Mouse (Mus musculus) cerebellum, postnatal 4 days (tissue): ENCODE measurements around the gene 9130204L05Rik.

ENCODE experiments used
- DNase-seq, 2 experiments: peaks; one replicate each; pipeline ENCODE4 v3.0.0; 2022; ENCODE audit warnings: low spot score in 2 of 2, mixed read lengths in 1 of 2

Gene 9130204L05Rik

GRCm38 (mm10) chr3:91090703-91091102, at the start of gene 9130204L05Rik:
TSS of gene 9130204L05Rik (minus strand) at chr3:91090803.
- no peak for DNase-seq

- no peak for DNase-seq
Observed at GRCm38 (mm10) chr3:91108696-91109095, 18.1 kb upstream of the 9130204L05Rik start.

- DNase-seq: no peak
Observed at GRCm38 (mm10) chr3:91059211-91059610, 31.4 kb downstream of the 9130204L05Rik start.

DNA sequence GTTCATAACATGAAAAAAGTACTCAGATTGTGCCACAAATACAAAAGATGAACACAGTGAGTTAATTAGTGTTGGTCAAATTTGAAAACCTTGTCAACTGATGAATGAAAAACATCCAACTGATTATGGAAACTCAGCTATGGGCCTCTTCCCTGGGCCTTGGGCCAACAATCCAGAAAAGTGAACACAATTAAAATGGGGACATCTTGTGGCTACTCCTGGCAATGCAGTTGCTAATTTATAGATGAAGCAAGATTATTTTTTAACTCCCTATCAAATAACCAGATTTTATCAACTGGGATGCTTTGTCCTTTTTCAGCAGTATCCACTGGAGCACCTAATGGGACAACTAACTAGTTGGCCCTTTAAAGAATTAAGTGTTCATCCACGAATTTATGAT, 37.9 kb downstream of the 9130204L05Rik start:
- no peak for DNase-seq
